Comparison of ENCODE assay signal across 14 mouse cellular contexts in genomic region chr8:34571736-34572135, GRCm38 (mm10).
A peak's percentile ranks its signal among the peaks of the same experiment; 100 is the strongest.
DNase-seq lines count a peak whose midpoint lies in the region.
"Had no signal": no experiment of that assay in that cellular context is flagged by ENCODE, and none has a peak within 500 bp of the region (broad histone marks: within the 10 kb centered on the region; RNA-seq: fewer than 3 reads in every experiment).

No protein-coding gene starts in this region.

- DNase-seq in fat pad, adult 2 months (ENCODE audit: extremely low read depth, low read depth, low spot score) = peak; percentile 65
- DNase-seq in gonadal fat pad, adult 2 months (ENCODE audit: low read depth) = peak; percentile 67
- DNase-seq in right cerebral cortex, postnatal 10 days (ENCODE audit: low spot score in 2 of 2) = no peak
- no peak for DNase-seq in left cerebral cortex, postnatal 36 days (ENCODE audit: low spot score in 2 of 2)
- DNase-seq: adrenal gland, adult 2 months; adrenal gland, adult 8-10 months; adrenal gland, postnatal 10 days; adrenal gland, postnatal 14 days; adrenal gland, postnatal 25 days; adrenal gland, postnatal 36 days; B cell, adult 2 months; cerebellum, adult 11 months; cerebellum, adult 11-12 months; cerebellum, adult 18-20 months had no signal

- intact Hi-C loops in left cerebral cortex, postnatal 36 days (cut with DNase I) = no loop called here

Comparison
In these comparisons a context has a peak if more than half of its experiments do, and no peak if none do; other contexts are left out.
1. DNase-seq: peak in fat pad, adult 2 months (single experiment) and gonadal fat pad, adult 2 months (single experiment); none in right cerebral cortex, postnatal 10 days (0 of 2) and left cerebral cortex, postnatal 36 days (0 of 2).